Mouse (Mus musculus): Measurements from ENCODE around the gene Zfp936. TPM values are rescaled to one million over a fixed set of nuclear protein-coding genes. Genes with fewer than 3 reads are reported as not detected.
"Not testable (repeated sequence)": the region's sequence is repeated elsewhere in the genome, so short reads cannot be mapped to it uniquely, and the experiment has no call there.

Zfp936 gene
- polyA plus RNA-seq (2016; fragmentation: Nextera tagmentation; extraction: Ambion mirVana): not detected in 2 replicates

DNA sequence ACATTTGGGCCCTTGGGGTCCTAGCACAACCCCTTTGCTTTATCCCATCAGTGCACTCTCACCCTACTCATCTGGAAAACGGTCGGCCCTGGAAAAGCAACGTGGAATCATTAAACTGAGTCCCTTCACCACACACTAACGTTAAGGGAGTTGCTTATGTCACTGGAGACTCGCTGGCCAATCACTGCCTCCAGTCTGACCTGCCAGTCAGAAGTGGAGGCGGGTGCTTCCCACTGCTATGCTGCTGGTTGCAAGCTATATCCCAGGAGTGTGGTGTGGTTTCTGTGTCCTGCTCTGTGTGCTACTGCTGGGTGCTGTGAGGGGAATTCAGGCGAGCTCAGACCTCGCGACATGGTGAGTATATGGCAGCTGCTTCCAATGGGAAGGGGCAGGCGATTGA lies at the start of gene Zfp936:
Zfp936 (plus strand) TSS at position 301 of the 400 bp plus-strand sequence.
- H3K27me3 ChIP-seq (ENCODE audit: insufficient read depth, poor library complexity, severe bottlenecking); H3K9me3 ChIP-seq; H3K27ac ChIP-seq; DNase-seq (ENCODE audit: low spot score); H3K36me3 ChIP-seq; H3K4me3 ChIP-seq; H3K4me1 ChIP-seq: not testable (repeated sequence)
- WGBS: 80% methylated on average over 10 of the region's 10 CpGs

DNA sequence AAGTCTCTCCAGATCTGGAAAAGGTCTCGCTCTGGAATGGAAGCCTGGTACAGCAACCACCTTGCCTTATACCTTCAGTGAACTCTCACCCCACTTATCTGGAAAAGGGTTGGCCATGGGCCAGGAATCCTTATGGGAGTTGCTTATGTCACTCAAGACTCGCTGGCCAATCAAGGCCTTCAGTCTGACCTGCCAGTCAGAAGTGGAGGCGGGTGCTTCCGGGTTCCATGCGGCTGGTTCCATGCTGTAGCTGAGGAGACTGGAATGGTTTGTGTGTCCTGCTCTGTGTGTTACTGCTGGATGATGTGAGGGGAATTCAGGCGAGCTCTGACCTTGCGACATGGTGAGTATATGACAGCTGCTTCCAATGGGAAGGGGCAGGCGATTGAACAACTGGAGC lies 36.2 kb upstream of the Zfp936 start:
- H3K9me3 ChIP-seq: 0 out of 2 replicates have a peak, but pooled peaks cover 9% of the 10 kb centered on the region
- H3K4me1 ChIP-seq: no peaks in the 10 kb centered on the region
- no peaks in the 10 kb centered on the region for H3K27me3 ChIP-seq (ENCODE audit: insufficient read depth, poor library complexity, severe bottlenecking)
- no peaks in the 10 kb centered on the region for H3K36me3 ChIP-seq
- WGBS: 89% methylated on average over 8 of the region's 8 CpGs
- no peak overlapping the region for H3K27ac ChIP-seq
- H3K4me3 ChIP-seq: no peak overlapping the region
- no peak for DNase-seq (ENCODE audit: low spot score)

DNA sequence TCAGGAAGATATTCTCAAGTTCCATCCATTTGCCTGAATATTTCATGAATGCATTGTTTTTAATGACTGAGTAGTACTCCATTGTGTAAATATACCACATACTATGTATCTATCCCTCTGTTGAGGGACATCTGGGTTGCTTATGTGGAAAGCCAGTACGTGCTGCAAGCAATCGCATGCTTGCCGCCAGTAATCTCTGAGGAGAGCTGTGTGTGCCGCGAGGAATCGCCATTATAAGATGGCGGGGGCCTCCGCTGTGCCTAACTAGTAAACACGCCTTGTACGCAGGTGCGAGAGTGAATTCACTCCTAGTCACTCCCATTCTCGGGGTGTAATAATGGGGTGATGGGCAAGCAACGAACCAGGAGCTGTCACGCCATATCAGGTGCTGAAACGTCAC lies 14.7 kb downstream of the Zfp936 start:
- not testable (repeated sequence) for H3K27me3 ChIP-seq (ENCODE audit: insufficient read depth, poor library complexity, severe bottlenecking); H3K4me1 ChIP-seq; H3K27ac ChIP-seq; DNase-seq (ENCODE audit: low spot score); H3K4me3 ChIP-seq; H3K36me3 ChIP-seq
- WGBS: 88% methylated on average over 15 of the region's 15 CpGs
- H3K9me3 ChIP-seq: peaks cover 38% of the 10 kb centered on the region

DNA sequence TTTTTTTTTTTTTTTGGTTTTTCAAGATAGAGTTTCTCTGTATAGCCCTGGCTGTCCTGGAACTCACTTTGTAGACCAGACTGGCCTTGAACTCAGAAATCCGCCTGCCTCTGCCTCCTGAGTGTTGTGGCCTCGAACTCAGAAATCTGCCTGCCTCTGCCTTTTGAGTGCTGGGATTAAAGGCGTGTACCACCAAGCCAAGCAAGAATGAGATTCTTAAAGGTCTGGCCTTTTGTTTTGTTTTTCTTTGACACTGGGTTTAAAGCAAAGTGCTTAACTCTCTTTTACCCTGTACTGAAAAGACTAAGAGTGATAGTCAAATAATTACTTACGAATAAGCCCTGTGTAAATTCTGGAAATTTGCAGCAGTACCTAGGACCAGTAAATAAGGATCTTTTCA lies 50.1 kb downstream of the Zfp936 start:
- not testable (repeated sequence) for H3K4me3 ChIP-seq; H3K27me3 ChIP-seq (ENCODE audit: insufficient read depth, poor library complexity, severe bottlenecking); H3K4me1 ChIP-seq; H3K27ac ChIP-seq; H3K36me3 ChIP-seq; DNase-seq (ENCODE audit: low spot score)
- WGBS: 67% methylated on average over 4 of the region's 4 CpGs
- peaks cover 47% of the 10 kb centered on the region for H3K9me3 ChIP-seq

DNA sequence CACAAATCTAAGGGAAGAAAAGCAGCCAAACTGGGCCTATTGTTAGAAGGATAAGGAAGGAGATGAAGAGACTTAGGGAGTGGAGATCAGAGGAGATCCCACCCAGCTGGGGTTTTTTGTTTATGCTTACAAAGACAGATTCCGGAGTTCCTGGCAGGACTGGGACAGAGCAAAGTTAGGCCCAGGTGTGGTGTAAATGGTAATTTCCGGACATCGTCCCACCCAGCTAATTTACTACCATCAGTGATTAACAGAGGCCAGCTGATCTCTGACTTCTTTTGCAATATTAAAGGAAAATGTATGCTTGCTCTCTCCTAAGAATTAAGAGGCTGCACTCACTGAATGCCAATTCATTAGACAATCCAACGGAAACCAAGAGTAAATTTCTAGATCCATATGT lies 53.1 kb downstream of the Zfp936 start:
- not testable (repeated sequence) for H3K27me3 ChIP-seq (ENCODE audit: insufficient read depth, poor library complexity, severe bottlenecking); H3K27ac ChIP-seq; H3K36me3 ChIP-seq; H3K4me3 ChIP-seq; DNase-seq (ENCODE audit: low spot score); H3K4me1 ChIP-seq
- H3K9me3 ChIP-seq: peaks cover 41% of the 10 kb centered on the region
- WGBS: 80% methylated on average over 4 of the region's 4 CpGs

DNA sequence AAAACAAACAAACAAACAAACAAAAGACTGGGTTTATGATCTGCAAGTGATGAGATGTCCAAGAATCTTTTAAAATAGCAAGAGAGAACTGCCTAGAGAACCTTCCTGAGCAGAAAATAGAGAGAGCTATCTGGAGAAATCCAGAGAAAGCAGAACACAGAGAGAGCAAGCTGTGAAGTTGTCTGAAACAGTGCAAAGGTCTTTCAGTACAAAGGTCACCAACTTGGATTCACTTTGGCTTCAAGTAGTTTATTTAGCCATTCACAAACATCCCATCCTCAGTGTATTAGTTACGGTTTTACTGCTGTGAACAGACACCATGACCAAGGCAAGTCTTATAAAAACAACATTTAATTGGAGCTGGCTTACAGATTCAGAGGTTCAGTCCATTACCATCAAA lies 53.8 kb downstream of the Zfp936 start:
- WGBS: 85% methylated on average over 1 of the region's 1 CpGs
- not testable (repeated sequence) for H3K27ac ChIP-seq
- peaks cover 36% of the 10 kb centered on the region for H3K9me3 ChIP-seq

DNA sequence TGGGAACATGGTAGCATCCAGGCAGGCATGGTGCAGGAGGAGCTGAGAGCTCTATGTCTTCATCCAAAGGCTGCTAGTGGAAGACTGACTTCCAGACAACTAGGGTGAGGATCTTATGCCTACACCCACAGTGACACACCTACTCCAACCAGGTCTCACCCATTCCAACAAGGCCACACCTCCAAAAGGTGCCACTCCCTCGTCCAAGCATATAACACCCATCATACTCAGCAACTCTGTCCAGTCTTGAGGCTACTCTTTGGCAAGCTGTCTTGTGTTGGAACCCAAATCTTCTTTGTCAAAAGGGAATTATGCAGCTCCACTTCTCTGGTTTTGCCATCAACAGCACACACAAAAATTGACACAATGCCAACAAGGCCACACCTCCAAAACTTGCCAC lies 54.2 kb downstream of the Zfp936 start:
- H3K27me3 ChIP-seq (ENCODE audit: insufficient read depth, poor library complexity, severe bottlenecking); H3K27ac ChIP-seq; H3K4me3 ChIP-seq; H3K36me3 ChIP-seq; H3K4me1 ChIP-seq; DNase-seq (ENCODE audit: low spot score): not testable (repeated sequence)
- 47% methylated on average over 1 of the region's 1 CpGs for WGBS
- H3K9me3 ChIP-seq: peaks cover 35% of the 10 kb centered on the region

More for the DNA sequence above, 53.8 kb downstream of the Zfp936 start:
- H3K27me3 ChIP-seq (ENCODE audit: insufficient read depth, poor library complexity, severe bottlenecking); H3K36me3 ChIP-seq; H3K4me1 ChIP-seq; H3K4me3 ChIP-seq; DNase-seq (ENCODE audit: low spot score): not testable (repeated sequence)

DNA sequence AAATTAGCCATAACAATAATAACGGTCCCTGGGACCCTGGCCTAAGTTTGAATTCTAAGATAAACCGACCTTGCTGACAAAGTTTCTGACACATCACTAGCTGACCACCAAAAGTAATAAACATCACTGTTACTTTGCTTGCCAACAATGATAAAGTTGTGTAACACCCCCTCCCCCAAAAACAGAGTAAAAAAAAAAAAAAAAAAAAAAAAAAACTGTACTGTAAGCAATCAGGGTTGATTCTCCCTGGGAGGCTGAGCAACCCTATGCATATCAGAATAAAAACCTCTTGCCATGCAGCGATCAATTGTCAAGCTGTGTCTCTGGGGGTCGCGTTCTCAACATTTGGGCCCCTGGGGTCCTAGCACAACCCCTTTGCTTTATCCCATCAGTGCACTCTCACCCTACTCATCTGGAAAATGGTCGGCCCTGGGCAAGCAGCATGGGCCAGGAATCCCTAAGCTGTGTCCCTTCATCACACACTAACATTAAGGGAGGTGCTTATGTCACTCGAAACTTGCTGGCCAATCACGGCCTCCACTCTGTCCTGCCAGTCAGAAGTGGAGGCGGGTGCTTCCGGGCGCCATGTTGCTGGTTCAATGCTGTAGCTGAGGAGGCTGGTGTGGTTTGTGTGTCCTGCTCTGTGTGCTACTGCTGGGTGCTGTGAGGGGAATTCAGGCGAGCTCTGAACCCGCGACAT lies 63.1 kb downstream of the Zfp936 start:
- Histone ChIP-seq H3K4me1 (no peaks in the 10 kb centered on the region), H3K27ac (no peak overlapping the region), H3K27me3 (ENCODE audit: insufficient read depth, poor library complexity, severe bottlenecking) (no peaks in the 10 kb centered on the region), H3K36me3 (no peaks in the 10 kb centered on the region), H3K9me3 (peaks cover 35% of the 10 kb centered on the region), H3K4me3 (no peak overlapping the region)
- no peak for DNase-seq (ENCODE audit: low spot score)
- 81% methylated on average over 14 of the region's 14 CpGs for WGBS

DNA sequence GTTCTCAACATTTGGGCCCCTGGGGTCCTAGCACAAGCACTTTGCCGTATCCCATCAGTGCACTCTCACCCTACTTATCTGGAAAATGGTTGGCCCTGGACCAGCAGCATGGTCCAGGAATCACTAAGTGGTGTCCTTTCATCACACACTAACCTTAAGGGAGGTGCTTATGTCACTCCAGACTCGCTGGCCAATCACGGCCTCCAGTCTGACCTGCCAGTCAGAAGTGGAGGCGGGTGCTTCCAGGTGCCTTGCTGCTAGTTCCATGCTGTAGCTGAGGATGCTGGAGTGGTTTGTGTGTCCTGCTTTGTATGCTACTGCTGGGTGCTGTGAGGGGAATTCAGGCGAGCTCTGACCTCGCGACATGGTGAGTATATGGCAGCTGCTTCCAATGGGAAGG lies 99.8 kb downstream of the Zfp936 start:
- WGBS: 77% methylated on average over 7 of the region's 7 CpGs
- not testable (repeated sequence) for H3K4me3 ChIP-seq; H3K27me3 ChIP-seq (ENCODE audit: insufficient read depth, poor library complexity, severe bottlenecking); H3K36me3 ChIP-seq; H3K9me3 ChIP-seq; DNase-seq (ENCODE audit: low spot score); H3K27ac ChIP-seq; H3K4me1 ChIP-seq

Small RNA genes lying within 50 kb of the gene (microRNA-seq; reads per million reads assigned to microRNA genes)
- not detected for gene Gm22707

Other genes starting within 250 kb of the Zfp936 start
- not detected in 2 replicates for gene Gm2381, start 247.0 kb upstream of the Zfp936 start, polyA plus RNA-seq (2016; fragmentation: Nextera tagmentation; extraction: Ambion mirVana)
- gene Vmn2r63, start 180.4 kb upstream of the Zfp936 start, polyA plus RNA-seq (2016; fragmentation: Nextera tagmentation; extraction: Ambion mirVana): not detected in 2 replicates
- gene Gm9268, start 95.5 kb upstream of the Zfp936 start, polyA plus RNA-seq (2016; fragmentation: Nextera tagmentation; extraction: Ambion mirVana): not detected in 2 replicates
- gene Zfp715, start 199.1 kb downstream of the Zfp936 start, polyA plus RNA-seq (2016; fragmentation: Nextera tagmentation; extraction: Ambion mirVana): 9.1 and 9.5 TPM in 2 replicates
- gene Siglecf, start 237.1 kb downstream of the Zfp936 start, polyA plus RNA-seq (2016; fragmentation: Nextera tagmentation; extraction: Ambion mirVana): 0.09 and 0.51 TPM in 2 replicates